Mouse (Mus musculus) intestine, postnatal 0 days (tissue): ENCODE data around the gene Smox. TPM values are rescaled to one million over a fixed set of nuclear protein-coding genes. Genes with fewer than 3 reads are reported as not detected.

ENCODE experiments used
- ATAC-seq: fragments of 200-750 bp; cut with Nextera tagmentation; 2 replicates; pipeline ENCODE4 v1.8.0; 2017; ENCODE audit warnings: mild to moderate bottlenecking, moderate TSS enrichment, moderate library complexity
- H3K27ac ChIP-seq: fragments of 300-500 bp; sonication (generic); 2 replicates; pipeline ENCODE4 v1.5.1; 2014; ENCODE audit warnings: mild to moderate bottlenecking, low read depth, low read length, moderate library complexity
- H3K27me3 ChIP-seq: fragments of 300-500 bp; sonication (generic); replicated peaks from 2 replicates; pipeline ENCODE4 v1.6.1; 2014; ENCODE audit warnings: low read length, mixed read lengths; ENCODE audit not compliant: control insufficient read depth, insufficient read depth
- H3K36me3 ChIP-seq: fragments of 300-500 bp; sonication (generic); 2 replicates; pipeline ENCODE4 v1.6.1; 2014; ENCODE audit warnings: mild to moderate bottlenecking, moderate library complexity; ENCODE audit not compliant: control insufficient read depth, insufficient read depth
- H3K4me1 ChIP-seq: fragments of 300-500 bp; sonication (generic); replicated peaks from 2 replicates; pipeline ENCODE4 v1.6.1; 2014; ENCODE audit warnings: antibody characterized with exemption, low read length, mixed read lengths; ENCODE audit not compliant: control insufficient read depth, insufficient read depth
- H3K4me2 ChIP-seq: fragments of 300-500 bp; sonication (generic); replicated peaks from 2 replicates; pipeline ENCODE4 v1.6.1; 2014; ENCODE audit warnings: low read depth, mild to moderate bottlenecking, moderate library complexity
- H3K4me3 ChIP-seq: fragments of 300-500 bp; sonication (generic); 2 replicates; pipeline ENCODE4 v1.5.1; 2014; ENCODE audit warnings: low read depth, low read length
- H3K9ac ChIP-seq: fragments of 300-500 bp; sonication (generic); 2 replicates; pipeline ENCODE4 v1.6.1; 2014; ENCODE audit warnings: mild to moderate bottlenecking, low read depth, low read length
- H3K9me3 ChIP-seq: fragments of 300-500 bp; sonication (generic); 2 replicates; pipeline ENCODE4 v1.6.1; 2016; ENCODE audit warnings: mixed run types; ENCODE audit not compliant: control insufficient read depth
- CTCF ChIP-seq: sonication (generic); IDR thresholded peaks from 2 replicates; pipeline ENCODE4 v1.5.1; 2016; ENCODE audit warnings: low read depth, mild to moderate bottlenecking, control low read depth, antibody characterized with exemption, moderate library complexity
- WGBS: fragments of 180-500 bp; shearing (Covaris S2); extraction: QIAGEN DNeasy Blood & Tissue Kit; methylation state at CpG from one replicate; pipeline ENCODE4 v1.1.7; 2014; 5-methylcytosine and 5-hydroxymethylcytosine counted together
- polyA plus RNA-seq: library from polyadenylated mRNA; unstranded; fragments of >200 nt; fragmentation: Nextera tagmentation; extraction: Ambion mirVana; gene quantifications from 2 replicates; pipeline ENCODE4 v1.2.1, GENCODE M21; 2015

Smox gene
- polyA plus RNA-seq, 1 experiment from 2014 or later = 19.9 TPM

DNA sequence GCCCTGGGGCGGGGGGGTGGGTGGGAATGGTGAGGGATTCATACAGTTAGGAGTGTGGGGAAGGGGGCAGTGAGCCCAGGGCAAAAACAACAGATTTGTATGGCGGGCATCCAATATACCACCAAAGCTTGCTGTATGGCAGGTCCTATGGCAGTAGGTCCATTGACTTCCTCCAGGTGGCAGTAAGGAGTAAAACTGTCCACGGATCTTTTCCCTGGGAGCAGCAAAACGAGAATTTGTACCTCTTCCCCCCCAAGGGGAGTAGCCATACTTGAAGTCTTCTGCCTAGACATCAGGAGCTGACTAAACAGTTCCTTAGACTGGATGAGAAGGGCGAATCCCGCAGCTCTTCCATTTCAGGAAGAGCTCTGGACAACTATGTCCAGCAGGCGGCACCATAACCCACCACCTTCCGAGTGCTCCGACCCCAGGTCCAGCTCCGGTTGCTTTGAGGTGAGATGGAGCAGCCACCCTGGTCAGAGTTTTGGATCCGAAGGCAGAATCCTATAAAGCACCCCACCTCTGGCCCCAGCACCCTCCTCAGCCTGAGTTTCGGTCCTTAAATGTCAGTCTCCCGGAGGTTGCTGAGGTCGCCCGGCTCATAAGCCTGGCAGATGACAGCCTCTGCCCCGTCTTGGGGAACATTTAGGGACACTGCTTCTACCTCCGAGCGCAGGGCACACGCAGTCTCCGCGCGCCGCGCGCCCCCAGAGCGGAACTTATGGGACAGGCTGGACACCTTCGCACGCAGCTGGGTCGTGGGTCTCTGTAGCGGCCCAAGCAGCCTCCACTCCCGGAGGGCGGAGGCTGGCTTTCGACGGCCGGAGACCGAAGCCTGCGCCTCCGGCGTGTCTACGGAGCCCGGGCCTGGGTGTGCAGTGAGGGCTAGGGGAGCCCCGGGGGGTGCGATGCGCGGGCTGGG, 54.4 kb downstream of the Smox start:
- peaks cover 7% of the 10 kb centered on the region for H3K4me1 ChIP-seq
- peaks cover 27% of the 10 kb centered on the region for H3K27me3 ChIP-seq
- TF ChIP-seq CTCF = peak; percentile 81; the same call in 1 of the 2 replicates
- peak overlapping the region; percentile 34 for H3K9ac ChIP-seq
- no peak overlapping the region for H3K27ac ChIP-seq
- peak; percentile 53; the same call in 1 of the 2 replicates for ATAC-seq
- peak overlapping the region; percentile 87 for H3K4me2 ChIP-seq
- no peaks in the 10 kb centered on the region for H3K36me3 ChIP-seq
- no peaks in the 10 kb centered on the region for H3K9me3 ChIP-seq
- WGBS = 3% methylated on average over 45 of the region's 45 CpGs
- peak overlapping the region; percentile 48 for H3K4me3 ChIP-seq

GRCm38 (mm10) chr2:131546308-131546700, 55.0 kb downstream of the Smox start:
- H3K9ac ChIP-seq = peak overlapping the region; percentile 34
- peaks cover 7% of the 10 kb centered on the region for H3K4me1 ChIP-seq
- ATAC-seq = no peak
- no peak for TF ChIP-seq CTCF
- H3K27me3 ChIP-seq = peaks cover 29% of the 10 kb centered on the region
- H3K9me3 ChIP-seq = no peaks in the 10 kb centered on the region
- peak overlapping the region; percentile 48 for H3K4me3 ChIP-seq
- no peaks in the 10 kb centered on the region for H3K36me3 ChIP-seq
- WGBS = under 1% methylated on average over 26 of the region's 27 CpGs
- peak overlapping the region; percentile 87 for H3K4me2 ChIP-seq
- no peak overlapping the region for H3K27ac ChIP-seq

- H3K4me2 ChIP-seq = peak overlapping the region; percentile 87
- 13% methylated on average over 19 of the region's 19 CpGs for WGBS
- peaks cover 7% of the 10 kb centered on the region for H3K4me1 ChIP-seq
- H3K9ac ChIP-seq = no peak overlapping the region
- peaks cover 29% of the 10 kb centered on the region for H3K27me3 ChIP-seq
- H3K27ac ChIP-seq = no peak overlapping the region
- peak overlapping the region; percentile 48 for H3K4me3 ChIP-seq
- H3K36me3 ChIP-seq = no peaks in the 10 kb centered on the region
- H3K9me3 ChIP-seq = no peaks in the 10 kb centered on the region
- no peak for TF ChIP-seq CTCF
- ATAC-seq = no peak
Observed at GRCm38 (mm10) chr2:131546745-131547408, 55.6 kb downstream of the Smox start.

DNA sequence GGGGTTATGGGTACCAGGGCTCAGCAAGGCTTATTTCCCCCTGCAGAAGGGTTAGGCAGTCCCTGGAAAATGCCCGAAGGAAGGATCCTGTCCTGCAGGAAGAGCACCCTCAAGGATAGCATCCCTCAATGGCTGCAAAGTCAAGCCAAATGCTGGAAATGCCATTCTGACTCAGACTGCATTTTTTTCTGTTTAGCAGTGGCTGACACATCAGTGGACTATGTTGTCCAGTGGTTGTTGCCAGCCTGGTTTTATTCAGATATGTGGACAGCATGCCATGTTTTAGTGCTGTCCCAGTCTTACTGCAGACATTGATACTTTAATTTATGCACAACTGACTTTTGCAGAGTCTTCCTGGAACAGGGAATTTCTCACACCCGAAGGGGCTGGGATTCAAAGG, 57.0 kb downstream of the Smox start:
- Histone ChIP-seq H3K9me3 (no peaks in the 10 kb centered on the region), H3K9ac (no peak overlapping the region), H3K27me3 (peaks cover 34% of the 10 kb centered on the region), H3K4me1 (peaks cover 7% of the 10 kb centered on the region), H3K4me2 (no peak overlapping the region), H3K27ac (no peak overlapping the region), H3K4me3 (no peak overlapping the region), H3K36me3 (no peaks in the 10 kb centered on the region)
- no peak for ATAC-seq
- no peak for TF ChIP-seq CTCF
- WGBS = 69% methylated on average over 2 of the region's 2 CpGs

- no peak for ATAC-seq
- Histone ChIP-seq H3K9me3 (no peaks in the 10 kb centered on the region), H3K9ac (no peak overlapping the region), H3K36me3 (no peaks in the 10 kb centered on the region), H3K27me3 (peaks cover 34% of the 10 kb centered on the region), H3K4me3 (no peak overlapping the region), H3K27ac (no peak overlapping the region), H3K4me2 (no peak overlapping the region), H3K4me1 (peaks cover 7% of the 10 kb centered on the region)
- 81% methylated on average over 5 of the region's 5 CpGs for WGBS
- TF ChIP-seq CTCF = no peak
Observed at GRCm38 (mm10) chr2:131549090-131549489, 57.8 kb downstream of the Smox start.

GRCm38 (mm10) chr2:131550474-131550873, 59.2 kb downstream of the Smox start:
- no peak overlapping the region for H3K9ac ChIP-seq
- H3K4me1 ChIP-seq = peaks cover 7% of the 10 kb centered on the region
- no peak overlapping the region for H3K27ac ChIP-seq
- peaks cover 37% of the 10 kb centered on the region for H3K27me3 ChIP-seq
- WGBS = 68% methylated on average over 2 of the region's 2 CpGs
- no peaks in the 10 kb centered on the region for H3K9me3 ChIP-seq
- no peak for ATAC-seq
- no peak for TF ChIP-seq CTCF
- no peak overlapping the region for H3K4me3 ChIP-seq
- H3K36me3 ChIP-seq = no peaks in the 10 kb centered on the region
- no peak overlapping the region for H3K4me2 ChIP-seq
